Mouse (Mus musculus) myocyte (in vitro differentiated cells): ENCODE measurements around the gene Bcl10. TPM values are rescaled to one million over a fixed set of nuclear protein-coding genes. Genes with fewer than 3 reads are reported as not detected.

ENCODE experiments used
- H3K27me3 ChIP-seq: one replicate; pipeline ENCODE4 v1.6.1; 2011; ENCODE audit not compliant: control insufficient read depth, insufficient read depth, insufficient read length
- H3K36me3 ChIP-seq: one replicate; pipeline ENCODE4 v1.6.1; 2011; ENCODE audit not compliant: control insufficient read depth, insufficient read depth
- H3K4me2 ChIP-seq: one replicate; pipeline ENCODE4 v1.6.1; 2011; ENCODE audit warnings: low read depth, control low read depth
- H3K4me3 ChIP-seq: one replicate; pipeline ENCODE4 v1.5.1; 2011; ENCODE audit warnings: mild to moderate bottlenecking, control low read depth, moderate library complexity
- H3K79me2 ChIP-seq: one replicate; pipeline ENCODE4 v1.6.1; 2011; ENCODE audit not compliant: control insufficient read depth, insufficient read depth
- H3ac ChIP-seq: one replicate; pipeline ENCODE4 v1.6.1; 2011; ENCODE audit not compliant: control insufficient read depth, insufficient read length
- CEBPB ChIP-seq: IDR thresholded peaks from 2 replicates; pipeline ENCODE4 v1.6.1; 2011; ENCODE audit warnings: mild to moderate bottlenecking, moderate library complexity; ENCODE audit not compliant: poor library complexity, insufficient read depth, severe bottlenecking
- E2F4 ChIP-seq: IDR thresholded peaks from one replicate; pipeline ENCODE4 v1.6.1; 2011; ENCODE audit warnings: mild to moderate bottlenecking, control low read depth, moderate library complexity; ENCODE audit not compliant: insufficient read depth
- MAX ChIP-seq: IDR thresholded peaks from one replicate; pipeline ENCODE4 v1.6.1; 2011; ENCODE audit warnings: low read depth, mild to moderate bottlenecking, control low read depth
- MYOD1 ChIP-seq, 3 experiments: IDR thresholded peaks; one replicate each; pipeline ENCODE4 v1.6.1; 2011; ENCODE audit warnings: control low read depth in 2 of 3, low read depth in 2 of 3, mild to moderate bottlenecking in 2 of 3, moderate library complexity in 1 of 3; ENCODE audit not compliant: insufficient read length in 2 of 3, control insufficient read depth in 1 of 3
- MYOG ChIP-seq, 3 experiments: IDR thresholded peaks; one replicate each; pipeline ENCODE4 v1.6.1; 2011; ENCODE audit warnings: control low read depth in 2 of 3, low read depth in 2 of 3, mild to moderate bottlenecking in 2 of 3; ENCODE audit not compliant: insufficient read length in 2 of 3, control insufficient read depth in 1 of 3, insufficient read depth in 1 of 3
- POLR2A ChIP-seq: IDR thresholded peaks from one replicate; pipeline ENCODE4 v1.6.1; 2011; ENCODE audit warnings: low read depth, mild to moderate bottlenecking, control low read depth, moderate library complexity; ENCODE audit not compliant: insufficient read length
- POLR2AphosphoS2 ChIP-seq: IDR thresholded peaks from one replicate; pipeline ENCODE4 v1.6.1; 2011; ENCODE audit warnings: low read depth, control low read depth; ENCODE audit not compliant: insufficient read length
- REST ChIP-seq: IDR thresholded peaks from one replicate; pipeline ENCODE4 v1.6.1; 2011; ENCODE audit warnings: mild to moderate bottlenecking, control low read depth, moderate library complexity; ENCODE audit not compliant: insufficient read depth, insufficient read length
- SRF ChIP-seq: IDR thresholded peaks from one replicate; pipeline ENCODE4 v1.6.1; 2011; ENCODE audit warnings: low read depth; ENCODE audit not compliant: control insufficient read depth, insufficient read length
- TCF12 ChIP-seq: IDR thresholded peaks from one replicate; pipeline ENCODE4 v1.6.1; 2011; ENCODE audit warnings: mild to moderate bottlenecking, control low read depth; ENCODE audit not compliant: poor library complexity, insufficient read depth, severe bottlenecking
- TCF3 ChIP-seq: IDR thresholded peaks from one replicate; pipeline ENCODE4 v1.6.1; 2011; ENCODE audit warnings: low read depth, control low read depth; ENCODE audit not compliant: insufficient read length
- USF1 ChIP-seq: IDR thresholded peaks from one replicate; pipeline ENCODE4 v1.6.1; 2011; ENCODE audit warnings: low read depth, mild to moderate bottlenecking, control low read depth, moderate library complexity
- polyA plus RNA-seq: library from polyadenylated mRNA; unstranded; fragments of >200 nt; fragmentation: generic; extraction: Trizol; gene quantifications from one replicate; pipeline ENCODE4 v1.2.1, GENCODE M21; 2012; ENCODE audit warnings: missing spikeins

Bcl10 gene
- polyA plus RNA-seq, 1 experiment, result 25.9 TPM

GRCm38 (mm10) chr3:145939402-145939801, 16.8 kb downstream of the Bcl10 start:
- Histone ChIP-seq H3K27me3 (no peaks in the 10 kb centered on the region), H3ac (no peak overlapping the region), H3K36me3 (peaks cover 31% of the 10 kb centered on the region), H3K4me3 (peak overlapping the region; percentile 46), H3K79me2 (peaks cover 42% of the 10 kb centered on the region), H3K4me2 (peak overlapping the region; percentile 69)
- TF ChIP-seq REST (no peak), MYOG (IDR thresholded peaks at IDR 0.05; ENCODE audit: control insufficient read depth in 1 of 3, insufficient read depth in 1 of 3, insufficient read length in 2 of 3, low read depth in 2 of 3) (no peak), CEBPB (no peak), MYOD1 (IDR thresholded peaks at IDR 0.05; ENCODE audit: control insufficient read depth in 1 of 3, insufficient read length in 2 of 3, low read depth in 2 of 3) (no peak), TCF3 (no peak), SRF (no peak), MAX (no peak), E2F4 (no peak), TCF12 (no peak), USF1 (no peak), POLR2AphosphoS2 (no peak), POLR2A (no peak)

GRCm38 (mm10) chr3:145939971-145940370, 17.4 kb downstream of the Bcl10 start:
- peaks cover 42% of the 10 kb centered on the region for H3K79me2 ChIP-seq
- no peaks in the 10 kb centered on the region for H3K27me3 ChIP-seq
- H3K36me3 ChIP-seq, result peaks cover 31% of the 10 kb centered on the region
- no peak overlapping the region for H3K4me3 ChIP-seq
- peak overlapping the region; percentile 69 for H3K4me2 ChIP-seq
- TF ChIP-seq MAX (no peak), USF1 (no peak), MYOD1 (IDR thresholded peaks at IDR 0.05; ENCODE audit: control insufficient read depth in 1 of 3, insufficient read length in 2 of 3, low read depth in 2 of 3) (no peak), TCF3 (no peak), CEBPB (no peak), E2F4 (no peak)
- no peak overlapping the region for H3ac ChIP-seq

GRCm38 (mm10) chr3:145941971-145942370, 19.4 kb downstream of the Bcl10 start:
- H3K36me3 ChIP-seq, result peaks cover 34% of the 10 kb centered on the region

GRCm38 (mm10) chr3:145944348-145944747, 21.7 kb downstream of the Bcl10 start:
- H3K4me2 ChIP-seq, result no peak overlapping the region
- peaks cover 31% of the 10 kb centered on the region for H3K79me2 ChIP-seq
- no peak overlapping the region for H3K4me3 ChIP-seq
- no peaks in the 10 kb centered on the region for H3K27me3 ChIP-seq
- no peak overlapping the region for H3ac ChIP-seq
- TF ChIP-seq TCF12 (no peak), USF1 (no peak)
- peaks cover 34% of the 10 kb centered on the region for H3K36me3 ChIP-seq

More at GRCm38 (mm10) chr3:145941971-145942370, 19.4 kb downstream of the Bcl10 start:
- H3ac ChIP-seq, result no peak overlapping the region
- H3K79me2 ChIP-seq, result peaks cover 42% of the 10 kb centered on the region
- H3K4me3 ChIP-seq, result no peak overlapping the region
- H3K27me3 ChIP-seq, result no peaks in the 10 kb centered on the region
- peak overlapping the region; percentile 14 for H3K4me2 ChIP-seq
- TF ChIP-seq SRF (no peak), POLR2A (no peak)

GRCm38 (mm10) chr3:145945904-145946303, 23.3 kb downstream of the Bcl10 start:
- TF ChIP-seq CEBPB (no peak), TCF3 (no peak), MYOG (IDR thresholded peaks at IDR 0.05; ENCODE audit: control insufficient read depth in 1 of 3, insufficient read depth in 1 of 3, insufficient read length in 2 of 3, low read depth in 2 of 3) (no peak), E2F4 (no peak), SRF (no peak), USF1 (no peak), POLR2A (no peak), TCF12 (no peak), POLR2AphosphoS2 (no peak), MYOD1 (IDR thresholded peaks at IDR 0.05; ENCODE audit: control insufficient read depth in 1 of 3, insufficient read length in 2 of 3, low read depth in 2 of 3) (no peak), REST (no peak), MAX (no peak)
- H3ac ChIP-seq, result no peak overlapping the region
- H3K4me3 ChIP-seq, result no peak overlapping the region
- no peak overlapping the region for H3K4me2 ChIP-seq
- H3K79me2 ChIP-seq, result peaks cover 22% of the 10 kb centered on the region
- no peaks in the 10 kb centered on the region for H3K27me3 ChIP-seq
- peaks cover 31% of the 10 kb centered on the region for H3K36me3 ChIP-seq
